Comparison of ENCODE assay signal across 21 mouse cellular contexts in the genomic region with DNA sequence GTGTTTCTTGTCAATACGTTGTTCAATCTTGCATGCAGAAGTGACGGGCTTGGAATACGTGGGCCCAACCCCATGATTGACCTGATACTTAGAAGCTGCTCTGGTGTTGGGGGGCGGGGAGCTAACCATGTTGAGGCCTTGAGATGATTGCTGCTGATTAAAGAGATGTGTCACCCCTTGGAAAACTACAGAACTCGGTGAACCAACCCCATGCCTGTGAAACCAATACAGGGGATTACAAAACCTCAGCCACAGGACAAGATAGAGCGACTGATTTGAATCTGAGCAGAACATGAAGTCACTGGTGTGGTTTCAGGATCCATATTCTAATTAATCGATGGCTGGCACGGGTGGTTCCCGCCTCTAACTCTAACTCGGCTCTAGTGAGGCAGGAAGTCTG.
DNase-seq lines count a peak whose midpoint lies in the region; ATAC-seq lines count a peak whose summit lies in the region.
"Had no signal": no experiment of that assay in that cellular context is flagged by ENCODE, and none has a peak within 500 bp of the region (broad histone marks: within the 10 kb centered on the region; RNA-seq: fewer than 3 reads in every experiment).

No protein-coding gene starts in this region.

- DNase-seq in kidney, adult 8-10 months, result no peak
- peak; percentile 62 for DNase-seq in CD4-positive, CD25-positive, alpha-beta regulatory T cell, adult 2 months (ENCODE audit: low read depth, low spot score)
- peak; percentile 80 for DNase-seq in adrenal gland, adult 8-10 months
- no peak for DNase-seq in kidney, adult 18-20 months
- DNase-seq in lung, adult 18-20 months, result no peak
- DNase-seq: B cell, adult 2 months; cerebellum, adult 9-11 months; embryo, embryonic 11 days; heart, postnatal 36 days; kidney, adult 2 months; right cerebral cortex, postnatal 25 days; thymus, postnatal 25 days had no signal

- H3K36me3 ChIP-seq in kidney, embryonic 15.5 days, result no peaks in the 10 kb centered on the region
- H3K36me3 ChIP-seq: embryonic facial prominence, embryonic 15.5 days; G1E; heart, embryonic 13.5 days; limb, embryonic 15.5 days had no signal

- peaks cover 44% of the 10 kb centered on the region for H3K4me1 ChIP-seq in kidney, embryonic 15.5 days

- H3K27ac ChIP-seq in kidney, embryonic 15.5 days, result no peak overlapping the region
- H3K27ac ChIP-seq: embryonic facial prominence, embryonic 15.5 days; heart, embryonic 13.5 days; limb, embryonic 15.5 days had no signal

- H3K9me3 ChIP-seq in kidney, embryonic 15.5 days (replicated peaks), result no peaks in the 10 kb centered on the region
- H3K9me3 ChIP-seq: embryonic facial prominence, embryonic 15.5 days; G1E; heart, embryonic 13.5 days; limb, embryonic 15.5 days; megakaryocyte, embryonic 14.5 days had no signal

- no peaks in the 10 kb centered on the region for H3K27me3 ChIP-seq in kidney, embryonic 15.5 days
- H3K27me3 ChIP-seq: embryonic facial prominence, embryonic 15.5 days; heart, embryonic 13.5 days had no signal

- 66% methylated on average over 10 of the region's 10 CpGs for WGBS in kidney, embryonic 15.5 days

- H3K4me3 ChIP-seq in kidney, embryonic 15.5 days (replicated peaks), result no peak overlapping the region
- H3K4me3 ChIP-seq: embryonic facial prominence, embryonic 15.5 days; heart, embryonic 13.5 days; limb, embryonic 15.5 days; megakaryocyte, embryonic 14.5 days had no signal

- no peak overlapping the region for H3K9ac ChIP-seq in kidney, embryonic 15.5 days
- H3K9ac ChIP-seq: embryonic facial prominence, embryonic 15.5 days; heart, embryonic 13.5 days; limb, embryonic 15.5 days had no signal

- no peak overlapping the region for H3K4me2 ChIP-seq in kidney, embryonic 15.5 days
- H3K4me2 ChIP-seq: embryonic facial prominence, embryonic 15.5 days; heart, embryonic 13.5 days; limb, embryonic 15.5 days had no signal

- 0 out of 2 replicates have a peak, but pooled peaks have one; percentile 12 for ATAC-seq in kidney, embryonic 15.5 days (replicated peaks; ENCODE audit: low FRiP score)
- ATAC-seq in inflammation-experienced regulatory T-cells, adult 6 months, result peak; percentile 59
- ATAC-seq: hindbrain, embryonic 16.5 days; lung, postnatal 0 days had no signal

Comparison
In these comparisons a context has a peak if more than half of its experiments do, and no peak if none do; other contexts are left out.
1. DNase-seq: peak in CD4-positive, CD25-positive, alpha-beta regulatory T cell, adult 2 months (single experiment) and adrenal gland, adult 8-10 months (single experiment); none in kidney, adult 8-10 months (0 of 2), kidney, adult 18-20 months (single experiment) and lung, adult 18-20 months (0 of 2).